Comparison of ENCODE assay signal across 27 mouse cellular contexts in the genomic region with DNA sequence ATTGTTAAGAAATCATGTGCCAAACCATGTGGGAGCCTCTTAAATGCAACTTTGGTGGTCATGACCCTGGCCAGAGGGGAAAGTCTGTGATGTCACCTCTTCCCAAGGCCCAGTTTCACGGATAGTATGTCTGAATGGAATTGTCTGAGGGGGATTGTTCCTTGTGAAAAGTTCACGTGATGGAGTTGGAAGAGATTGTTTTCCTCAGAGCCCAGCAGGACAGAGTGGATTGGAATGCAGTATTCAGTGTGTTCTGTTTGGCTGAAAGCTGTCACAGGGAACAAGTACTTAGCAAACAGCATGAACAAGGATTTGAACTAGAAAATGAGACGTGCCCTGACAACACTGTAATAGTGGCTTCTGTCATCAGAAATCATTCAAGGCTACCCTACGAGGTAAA. TPM values are rescaled to one million over a fixed set of nuclear protein-coding genes. Genes with fewer than 3 reads are reported as not detected.
"Had no signal": no experiment of that assay in that cellular context is flagged by ENCODE, and none has a peak within 500 bp of the region (broad histone marks: within the 10 kb centered on the region; RNA-seq: fewer than 3 reads in every experiment).

No protein-coding gene starts in this region.

- H3K9ac ChIP-seq: limb, embryonic 12.5 days; limb, embryonic 15.5 days; liver, embryonic 14.5 days; liver, postnatal 0 days; lung, embryonic 14.5 days; neural tube, embryonic 13.5 days; stomach, embryonic 15.5 days had no signal

- H3K4me1 ChIP-seq: limb, embryonic 12.5 days; limb, embryonic 15.5 days; neural tube, embryonic 13.5 days; stomach, embryonic 15.5 days had no signal

- H3K36me3 ChIP-seq: limb, embryonic 12.5 days; limb, embryonic 15.5 days; neural tube, embryonic 13.5 days; stomach, embryonic 15.5 days had no signal

- H3K27ac ChIP-seq: limb, embryonic 12.5 days; limb, embryonic 15.5 days; liver, embryonic 14.5 days; macrophage; neural tube, embryonic 13.5 days; stomach, embryonic 15.5 days had no signal

- H3K4me2 ChIP-seq: limb, embryonic 12.5 days; limb, embryonic 15.5 days; liver, embryonic 11.5 days; lung, embryonic 14.5 days; neural tube, embryonic 13.5 days; stomach, embryonic 15.5 days had no signal

- H3K9me3 ChIP-seq: limb, embryonic 12.5 days; limb, embryonic 15.5 days; neural tube, embryonic 13.5 days; stomach, embryonic 15.5 days had no signal

- H3K4me3 ChIP-seq: limb, embryonic 12.5 days; limb, embryonic 15.5 days; myocyte; neural tube, embryonic 13.5 days; stomach, embryonic 15.5 days had no signal

- ATAC-seq: liver, postnatal 0 days; lung, postnatal 0 days had no signal

- DNase-seq: kidney, adult 18-20 months; kidney, adult 9 months; kidney, postnatal 14 days; kidney, postnatal 4 days; left cerebral cortex, postnatal 4 days; liver, postnatal 0 days; lung, embryonic 14.5 days; right cerebral cortex, postnatal 25 days; spleen, adult 18-20 months; thymus, postnatal 25 days had no signal

- H3K27me3 ChIP-seq: limb, embryonic 12.5 days; limb, embryonic 15.5 days; neural tube, embryonic 13.5 days; stomach, embryonic 15.5 days had no signal

RNA-seq across cellular contexts. Expression of a gene that starts 16.2 kb away (rescaled TPM):
- total RNA-seq: layer of hippocampus, adult 18-20 months; layer of hippocampus, postnatal 14 days; left cerebral cortex, adult 8-10 months; left cerebral cortex, postnatal 14 days; left cerebral cortex, postnatal 4 days; megakaryocyte, adult 5-6 weeks; neutrophil, adult 5-6 weeks had no signal
- polyA plus RNA-seq: kidney, embryonic 16.5 days; limb, embryonic 12.5 days; limb, embryonic 15.5 days; liver, embryonic 11.5 days; liver, embryonic 14.5 days; liver, postnatal 0 days; lung, embryonic 14.5 days; lung, postnatal 0 days; macrophage; myocyte; neural tube, embryonic 13.5 days; stomach, embryonic 15.5 days; thymus, postnatal 0 days had no signal
